Mouse (Mus musculus) kidney, adult 11 months (tissue): ENCODE measurements at regions not wholly inside any gene's neighbourhood (a gene's known extent, or its start where the extent isn't known, plus 50 kb on each side); places are given as distances from the start of the nearest gene placed in this dataset.

Source experiments
- DNase-seq: peaks from one replicate; pipeline ENCODE4 v3.0.0; 2022

- no peak for DNase-seq
Measured at GRCm38 (mm10) chr9:68072624-68073023, 232.4 kb downstream of the Vps13c start.

- no peak for DNase-seq
Measured at GRCm38 (mm10) chr9:68077329-68077728, 237.1 kb downstream of the Vps13c start.

- DNase-seq = peak; percentile 31
Measured at GRCm38 (mm10) chr9:68083341-68083740, 243.1 kb downstream of the Vps13c start.

GRCm38 (mm10) chr9:68084966-68085365 lies 244.8 kb downstream of the Vps13c start:
- DNase-seq = no peak

- no peak for DNase-seq
Measured at GRCm38 (mm10) chr9:68094561-68094960, 254.4 kb downstream of the Vps13c start.

GRCm38 (mm10) chr9:68109841-68110240 lies 269.6 kb downstream of the Vps13c start:
- DNase-seq = no peak

GRCm38 (mm10) chr9:68115151-68115690 lies 275.0 kb downstream of the Vps13c start:
- DNase-seq = no peak

- peak; percentile 12 for DNase-seq
Measured at GRCm38 (mm10) chr9:68116221-68116741, 276.1 kb downstream of the Vps13c start.

- DNase-seq = no peak
Measured at GRCm38 (mm10) chr9:68118266-68118665, 278.1 kb downstream of the Vps13c start.

GRCm38 (mm10) chr9:68122266-68122665 lies 282.1 kb downstream of the Vps13c start:
- no peak for DNase-seq

GRCm38 (mm10) chr9:68131263-68131662 lies 291.1 kb downstream of the Vps13c start:
- peak; percentile 42 for DNase-seq

GRCm38 (mm10) chr9:68135446-68136050 lies 295.4 kb downstream of the Vps13c start:
- peak; percentile 6 for DNase-seq

- DNase-seq = no peak
Measured at GRCm38 (mm10) chr9:68162813-68163570, 322.8 kb downstream of the Vps13c start.

GRCm38 (mm10) chr9:68166556-68166955 lies 326.4 kb downstream of the Vps13c start:
- DNase-seq = no peak

- peak; percentile 24 for DNase-seq
Measured at GRCm38 (mm10) chr9:68188921-68189320, 348.7 kb downstream of the Vps13c start.

- no peak for DNase-seq
Measured at GRCm38 (mm10) chr9:68199831-68200230, 359.6 kb downstream of the Vps13c start.

- DNase-seq = no peak
Measured at GRCm38 (mm10) chr9:68201031-68201430, 360.8 kb downstream of the Vps13c start.

- no peak for DNase-seq
Measured at GRCm38 (mm10) chr9:68225694-68226093, 385.5 kb downstream of the Vps13c start.

GRCm38 (mm10) chr9:68231131-68231530 lies 390.9 kb downstream of the Vps13c start:
- DNase-seq = no peak

GRCm38 (mm10) chr9:68234979-68235649 lies 394.9 kb downstream of the Vps13c start:
- no peak for DNase-seq

GRCm38 (mm10) chr9:68239121-68239520 lies 398.9 kb downstream of the Vps13c start:
- no peak for DNase-seq

- DNase-seq = no peak
Measured at GRCm38 (mm10) chr9:68239551-68239950, 399.4 kb downstream of the Vps13c start.

GRCm38 (mm10) chr9:68250011-68250410 lies 403.6 kb upstream of the Rora start:
- no peak for DNase-seq
